29 mouse cellular contexts compared by ENCODE assay signal in the genomic region with DNA sequence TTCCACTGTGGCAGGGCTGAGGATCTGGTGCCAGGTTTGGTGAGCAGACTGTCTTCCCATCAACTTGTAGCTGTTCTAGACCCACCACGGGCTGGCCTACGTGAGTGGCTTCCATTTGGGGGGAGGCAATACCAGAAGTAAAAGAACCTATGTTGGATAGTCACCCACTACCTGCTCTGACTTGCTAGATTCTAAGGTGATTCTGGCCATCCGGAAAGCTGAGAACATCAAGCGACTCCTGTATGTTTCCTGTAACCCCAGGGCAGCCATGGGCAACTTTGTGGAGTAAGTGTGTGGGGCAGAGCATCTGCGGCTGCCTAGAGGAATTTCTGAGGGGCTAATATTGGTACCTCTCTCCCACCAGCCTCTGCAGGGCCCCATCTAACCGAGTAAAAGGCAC. TPM values are rescaled to one million over a fixed set of nuclear protein-coding genes. Genes with fewer than 3 reads are reported as not detected.
DNase-seq lines count a peak whose midpoint lies in the region; ATAC-seq and TF ChIP-seq lines count a peak whose summit lies in the region.
"Had no signal": no experiment of that assay in that cellular context is flagged by ENCODE, and none has a peak within 500 bp of the region (broad histone marks: within the 10 kb centered on the region; RNA-seq: fewer than 3 reads in every experiment).

No protein-coding gene starts in this region.

- intact Hi-C loops in heart, postnatal 10 days (cut with DNase I): no loop called here

- H3K27ac ChIP-seq in forebrain, embryonic 11.5 days (ENCODE audit: low read depth, low read length): no peak overlapping the region
- H3K27ac ChIP-seq in forebrain, postnatal 0 days (ENCODE audit: low read depth, low read length): no peak overlapping the region
- no peak overlapping the region for H3K27ac ChIP-seq in hindbrain, embryonic 10.5 days
- no peak overlapping the region for H3K27ac ChIP-seq in hindbrain, embryonic 13.5 days
- H3K27ac ChIP-seq in liver, embryonic 13.5 days: no peak overlapping the region
- H3K27ac ChIP-seq in liver, embryonic 12.5 days: no peak overlapping the region
- H3K27ac ChIP-seq in MEL (ENCODE audit: control insufficient read depth, low read depth, low read length): no peak overlapping the region
- H3K27ac ChIP-seq: embryonic facial prominence, embryonic 13.5 days; embryonic facial prominence, embryonic 15.5 days; forebrain, embryonic 10.5 days; forebrain, embryonic 13.5 days; forebrain, embryonic 15.5 days had no signal

- no peak for TF ChIP-seq CTCF in forebrain, postnatal 0 days (IDR thresholded peaks at IDR 0.05; ENCODE audit: low read depth)
- TF ChIP-seq CTCF in MEL (IDR thresholded peaks at IDR 0.05 in 2 of 3, conservative IDR thresholded peaks at IDR 0.05 in 1 of 3; ENCODE audit: control insufficient read depth in 1 of 3, insufficient read depth in 1 of 3, low read depth in 2 of 3, low read length in 3 of 3, poor library complexity in 1 of 3, severe bottlenecking in 1 of 3): no peak

- no peak for ATAC-seq in forebrain, embryonic 11.5 days (replicated peaks; ENCODE audit: low FRiP score)
- no peak for ATAC-seq in forebrain, postnatal 0 days
- ATAC-seq in hindbrain, embryonic 13.5 days (ENCODE audit: low FRiP score): no peak
- no peak for ATAC-seq in liver, embryonic 13.5 days (ENCODE audit: low read depth)
- ATAC-seq in liver, embryonic 12.5 days: no peak
- ATAC-seq: forebrain, embryonic 13.5 days; forebrain, embryonic 15.5 days had no signal

- TF ChIP-seq EP300 in MEL (IDR thresholded peaks at IDR 0.05; ENCODE audit: low read depth in 1 of 2, low read length in 2 of 2): no peak

- peak; percentile 51 for DNase-seq in forebrain, embryonic 11.5 days (ENCODE audit: low spot score)
- DNase-seq in forebrain, postnatal 0 days: no peak
- DNase-seq in hindbrain, embryonic 10.5 days (ENCODE audit: low spot score): no peak
- DNase-seq in liver, embryonic 13.5 days: no peak
- DNase-seq in MEL (ENCODE audit: low read depth, low spot score): peak; percentile 17
- no peak for DNase-seq in heart, postnatal 10 days
- DNase-seq: adrenal gland, adult 2 months; adrenal gland, postnatal 10 days; adrenal gland, postnatal 25 days; cerebellum, adult 11 months; cerebellum, adult 18-20 months; cerebellum, adult 8-10 months; cerebellum, adult 9-11 months; cerebellum, postnatal 14 days; cerebellum, postnatal 36 days; embryo, embryonic 11 days had no signal

- no peak for TF ChIP-seq RAD21 in MEL (IDR thresholded peaks at IDR 0.05; ENCODE audit: low read depth, low read length)

- no peak overlapping the region for H3K4me2 ChIP-seq in forebrain, embryonic 11.5 days (ENCODE audit: low read depth, low read length, severe bottlenecking)
- H3K4me2 ChIP-seq in forebrain, postnatal 0 days (ENCODE audit: low read depth): no peak overlapping the region
- H3K4me2 ChIP-seq in hindbrain, embryonic 13.5 days: no peak overlapping the region
- H3K4me2 ChIP-seq in liver, embryonic 13.5 days: no peak overlapping the region
- no peak overlapping the region for H3K4me2 ChIP-seq in liver, embryonic 12.5 days
- H3K4me2 ChIP-seq: embryonic facial prominence, embryonic 13.5 days; embryonic facial prominence, embryonic 15.5 days; forebrain, embryonic 13.5 days; forebrain, embryonic 15.5 days had no signal

- no peak overlapping the region for H3K9ac ChIP-seq in forebrain, embryonic 11.5 days (ENCODE audit: low read length)
- H3K9ac ChIP-seq in forebrain, postnatal 0 days: no peak overlapping the region
- H3K9ac ChIP-seq in hindbrain, embryonic 13.5 days: no peak overlapping the region
- peak overlapping the region; percentile 17; the same call in 1 of the 2 replicates for H3K9ac ChIP-seq in liver, embryonic 13.5 days
- H3K9ac ChIP-seq in liver, embryonic 12.5 days: no peak overlapping the region
- H3K9ac ChIP-seq in MEL (ENCODE audit: control insufficient read depth, low read depth, low read length, poor library complexity, severe bottlenecking): no peak overlapping the region
- H3K9ac ChIP-seq: embryonic facial prominence, embryonic 13.5 days; embryonic facial prominence, embryonic 15.5 days; forebrain, embryonic 13.5 days; forebrain, embryonic 15.5 days had no signal

- WGBS in forebrain, embryonic 11.5 days: 88% methylated on average over 6 of the region's 6 CpGs
- 89% methylated on average over 6 of the region's 6 CpGs for WGBS in forebrain, postnatal 0 days
- 86% methylated on average over 6 of the region's 6 CpGs for WGBS in hindbrain, embryonic 10.5 days
- 89% methylated on average over 6 of the region's 6 CpGs for WGBS in hindbrain, embryonic 13.5 days
- 72% methylated on average over 6 of the region's 6 CpGs for WGBS in liver, embryonic 13.5 days (ENCODE audit: insufficient replicate concordance)
- WGBS in liver, embryonic 12.5 days (ENCODE audit: insufficient replicate concordance): 75% methylated on average over 6 of the region's 6 CpGs

- no peaks in the 10 kb centered on the region for H3K9me3 ChIP-seq in forebrain, embryonic 11.5 days (ENCODE audit: control insufficient read depth, low read length)
- H3K9me3 ChIP-seq in forebrain, postnatal 0 days (ENCODE audit: low read length): no peaks in the 10 kb centered on the region
- H3K9me3 ChIP-seq in hindbrain, embryonic 10.5 days: no peaks in the 10 kb centered on the region
- H3K9me3 ChIP-seq in hindbrain, embryonic 13.5 days: no peaks in the 10 kb centered on the region
- H3K9me3 ChIP-seq in liver, embryonic 13.5 days (replicated peaks): no peaks in the 10 kb centered on the region
- H3K9me3 ChIP-seq in liver, embryonic 12.5 days (replicated peaks): no peaks in the 10 kb centered on the region
- no peaks in the 10 kb centered on the region for H3K9me3 ChIP-seq in MEL (replicated peaks; ENCODE audit: insufficient read depth, low read length)
- H3K9me3 ChIP-seq: embryonic facial prominence, embryonic 13.5 days; embryonic facial prominence, embryonic 15.5 days; forebrain, embryonic 10.5 days; forebrain, embryonic 13.5 days; forebrain, embryonic 15.5 days; G1E had no signal

- peaks cover 23% of the 10 kb centered on the region for H3K36me3 ChIP-seq in forebrain, embryonic 11.5 days (ENCODE audit: control insufficient read depth, insufficient read depth, low read length)
- peaks cover 67% of the 10 kb centered on the region for H3K36me3 ChIP-seq in forebrain, postnatal 0 days (ENCODE audit: insufficient read depth)
- peaks cover 82% of the 10 kb centered on the region for H3K36me3 ChIP-seq in hindbrain, embryonic 10.5 days
- H3K36me3 ChIP-seq in hindbrain, embryonic 13.5 days: peaks cover 67% of the 10 kb centered on the region
- peaks cover 80% of the 10 kb centered on the region for H3K36me3 ChIP-seq in liver, embryonic 13.5 days
- peaks cover 80% of the 10 kb centered on the region for H3K36me3 ChIP-seq in liver, embryonic 12.5 days
- peaks cover 21 to 22% of the 10 kb centered on the region in 2 experiments for H3K36me3 ChIP-seq in MEL (ENCODE audit: control insufficient read depth in 1 of 2, insufficient read depth in 2 of 2, low read length in 2 of 2)

- TF ChIP-seq POLR2A in MEL (IDR thresholded peaks at IDR 0.05; ENCODE audit: control insufficient read depth in 1 of 2, insufficient read depth in 1 of 2, low read depth in 1 of 2, low read length in 2 of 2, poor library complexity in 1 of 2): peak in 1 of 2 experiments; percentile 28; a peak in 2 of 4 replicates

- peaks cover 13% of the 10 kb centered on the region for H3K4me1 ChIP-seq in forebrain, embryonic 11.5 days (replicated peaks; ENCODE audit: control insufficient read depth, insufficient read depth, low read length)
- H3K4me1 ChIP-seq in forebrain, postnatal 0 days (ENCODE audit: insufficient read depth): peaks cover 13% of the 10 kb centered on the region; the same call in 1 of the 2 replicates
- peaks cover 30% of the 10 kb centered on the region for H3K4me1 ChIP-seq in hindbrain, embryonic 10.5 days (replicated peaks)
- peaks cover 27% of the 10 kb centered on the region for H3K4me1 ChIP-seq in hindbrain, embryonic 13.5 days (replicated peaks)
- peaks cover 43% of the 10 kb centered on the region for H3K4me1 ChIP-seq in liver, embryonic 13.5 days (replicated peaks)
- peaks cover 29% of the 10 kb centered on the region for H3K4me1 ChIP-seq in liver, embryonic 12.5 days
- peaks cover 0 to 8% of the 10 kb centered on the region in 2 experiments; a peak in 1 of 4 replicates for H3K4me1 ChIP-seq in MEL (ENCODE audit: control insufficient read depth in 1 of 2, insufficient read depth in 2 of 2, low read length in 2 of 2)

- no peak overlapping the region for H3K4me3 ChIP-seq in forebrain, embryonic 11.5 days (ENCODE audit: low read depth, low read length)
- no peak overlapping the region for H3K4me3 ChIP-seq in forebrain, postnatal 0 days (ENCODE audit: low read depth, low read length)
- 0 out of 2 replicates have a peak overlapping the region, but pooled peaks have one; percentile 6 for H3K4me3 ChIP-seq in hindbrain, embryonic 10.5 days
- no peak overlapping the region for H3K4me3 ChIP-seq in hindbrain, embryonic 13.5 days
- no peak overlapping the region for H3K4me3 ChIP-seq in liver, embryonic 13.5 days (replicated peaks)
- no peak overlapping the region for H3K4me3 ChIP-seq in liver, embryonic 12.5 days
- H3K4me3 ChIP-seq in MEL (ENCODE audit: control insufficient read depth in 1 of 2, insufficient read depth in 1 of 2, low read depth in 2 of 2, low read length in 2 of 2): no peak overlapping the region
- H3K4me3 ChIP-seq: embryonic facial prominence, embryonic 13.5 days; embryonic facial prominence, embryonic 15.5 days; erythroblast, embryonic 14.5 days; forebrain, embryonic 10.5 days; forebrain, embryonic 13.5 days; forebrain, embryonic 15.5 days had no signal

- H3K27me3 ChIP-seq in forebrain, embryonic 11.5 days (ENCODE audit: control insufficient read depth, insufficient read depth, low read length): no peaks in the 10 kb centered on the region
- H3K27me3 ChIP-seq in forebrain, postnatal 0 days (ENCODE audit: insufficient read depth, low read length): no peaks in the 10 kb centered on the region
- no peaks in the 10 kb centered on the region for H3K27me3 ChIP-seq in hindbrain, embryonic 10.5 days (ENCODE audit: insufficient read depth, poor library complexity, severe bottlenecking)
- no peaks in the 10 kb centered on the region for H3K27me3 ChIP-seq in hindbrain, embryonic 13.5 days
- H3K27me3 ChIP-seq in liver, embryonic 13.5 days: no peaks in the 10 kb centered on the region
- H3K27me3 ChIP-seq in liver, embryonic 12.5 days (replicated peaks): no peaks in the 10 kb centered on the region
- no peaks in the 10 kb centered on the region for H3K27me3 ChIP-seq in MEL (ENCODE audit: control insufficient read depth in 1 of 2, insufficient read depth in 2 of 2, low read length in 2 of 2)
- H3K27me3 ChIP-seq: embryonic facial prominence, embryonic 13.5 days; embryonic facial prominence, embryonic 15.5 days; forebrain, embryonic 13.5 days; forebrain, embryonic 15.5 days had no signal

- peaks cover 33% of the 10 kb centered on the region for H3K79me2 ChIP-seq in MEL (ENCODE audit: control insufficient read depth, insufficient read depth, low read length, poor library complexity)

RNA-seq across cellular contexts. Expression of a gene that starts 4.2 kb away (rescaled TPM):
- 1,172 and 1,252 TPM in 2 replicates for polyA plus RNA-seq in forebrain, embryonic 11.5 days (2014; fragmentation: Nextera tagmentation; extraction: Ambion mirVana)
- 171 and 209 TPM in 2 replicates for total RNA-seq in forebrain, postnatal 0 days (2014; rRNA removed)
- polyA plus RNA-seq in forebrain, postnatal 0 days (2015; fragmentation: Nextera tagmentation; extraction: Ambion mirVana): 428 and 477 TPM in 2 replicates
- polyA plus RNA-seq in hindbrain, embryonic 10.5 days (2016; fragmentation: Nextera tagmentation; extraction: Ambion mirVana): 1,091 and 1,220 TPM in 2 replicates
- polyA plus RNA-seq in hindbrain, embryonic 13.5 days (2015; fragmentation: Nextera tagmentation; extraction: Ambion mirVana): 444 and 462 TPM in 2 replicates
- 491 and 563 TPM in 2 replicates for polyA plus RNA-seq in liver, embryonic 13.5 days (2015; fragmentation: Nextera tagmentation; extraction: Ambion mirVana)
- polyA plus RNA-seq in liver, embryonic 12.5 days (2016; fragmentation: Nextera tagmentation; extraction: Ambion mirVana): 595 and 610 TPM in 2 replicates
- total RNA-seq in MEL (2012; rRNA removed): 420 and 440 TPM in 2 replicates
- 100 to 1,000 TPM; 162 to 681 TPM for polyA plus RNA-seq in MEL (2012; ENCODE audit: insufficient read depth in 1 of 2, insufficient read length in 2 of 2, low read depth in 1 of 2, low replicate concordance in 2 of 2, missing spikeins in 1 of 2)
- total RNA-seq in heart, postnatal 10 days (2021): 10 to 100 TPM; 79.1 to 82.9 TPM

RNA-seq across cellular contexts. Expression of a gene that starts 4.3 kb away (rescaled TPM):
- 110 TPM in 2 replicates for polyA plus RNA-seq in forebrain, embryonic 11.5 days (2014; fragmentation: Nextera tagmentation; extraction: Ambion mirVana)
- total RNA-seq in forebrain, postnatal 0 days (2014; rRNA removed): 74.9 and 82.4 TPM in 2 replicates
- 66.7 and 67.2 TPM in 2 replicates for polyA plus RNA-seq in forebrain, postnatal 0 days (2015; fragmentation: Nextera tagmentation; extraction: Ambion mirVana)
- polyA plus RNA-seq in hindbrain, embryonic 10.5 days (2016; fragmentation: Nextera tagmentation; extraction: Ambion mirVana): 130 and 133 TPM in 2 replicates
- 95.8 and 98.7 TPM in 2 replicates for polyA plus RNA-seq in hindbrain, embryonic 13.5 days (2015; fragmentation: Nextera tagmentation; extraction: Ambion mirVana)
- 74.8 and 74.9 TPM in 2 replicates for polyA plus RNA-seq in liver, embryonic 13.5 days (2015; fragmentation: Nextera tagmentation; extraction: Ambion mirVana)
- 88.8 and 96.5 TPM in 2 replicates for polyA plus RNA-seq in liver, embryonic 12.5 days (2016; fragmentation: Nextera tagmentation; extraction: Ambion mirVana)
- total RNA-seq in MEL (2012; rRNA removed): 132 and 178 TPM in 2 replicates
- 100 to 1,000 TPM in 1 of 2 experiments, not detected in 1; 185 TPM for polyA plus RNA-seq in MEL (2012; ENCODE audit: insufficient read depth in 1 of 2, insufficient read length in 2 of 2, low read depth in 1 of 2, low replicate concordance in 2 of 2, missing spikeins in 1 of 2)
- total RNA-seq in heart, postnatal 10 days (2021): 10 to 100 TPM; 24.1 to 30.6 TPM

RNA-seq across cellular contexts. Expression of a gene that starts 5.4 kb away (rescaled TPM):
- 6.2 TPM in 1 of 2 replicates, not detected in the other for polyA plus RNA-seq in forebrain, embryonic 11.5 days (2014; fragmentation: Nextera tagmentation; extraction: Ambion mirVana)
- total RNA-seq in forebrain, postnatal 0 days (2014; rRNA removed): not detected in 2 replicates
- 1.3 and 3.1 TPM in 2 replicates for polyA plus RNA-seq in forebrain, postnatal 0 days (2015; fragmentation: Nextera tagmentation; extraction: Ambion mirVana)
- polyA plus RNA-seq in hindbrain, embryonic 10.5 days (2016; fragmentation: Nextera tagmentation; extraction: Ambion mirVana): 0.72 TPM in 1 of 2 replicates, not detected in the other
- polyA plus RNA-seq in hindbrain, embryonic 13.5 days (2015; fragmentation: Nextera tagmentation; extraction: Ambion mirVana): 3.3 TPM in 1 of 2 replicates, not detected in the other
- 1.3 and 2.4 TPM in 2 replicates for polyA plus RNA-seq in liver, embryonic 13.5 days (2015; fragmentation: Nextera tagmentation; extraction: Ambion mirVana)
- 1.7 TPM in 1 of 2 replicates, not detected in the other for polyA plus RNA-seq in liver, embryonic 12.5 days (2016; fragmentation: Nextera tagmentation; extraction: Ambion mirVana)
- 0.77 and 0.85 TPM in 2 replicates for total RNA-seq in MEL (2012; rRNA removed)
- 10 to 100 TPM in 1 of 2 experiments, not detected in 1; 32.7 TPM for polyA plus RNA-seq in MEL (2012; ENCODE audit: insufficient read depth in 1 of 2, insufficient read length in 2 of 2, low read depth in 1 of 2, low replicate concordance in 2 of 2, missing spikeins in 1 of 2)
- total RNA-seq in heart, postnatal 10 days (2021): not detected
- total RNA-seq: adrenal gland, postnatal 10 days; adrenal gland, postnatal 25 days; adrenal gland, postnatal 4 days; common myeloid progenitor, adult 5-6 weeks; G1E had no signal
- polyA plus RNA-seq: adrenal gland, adult 2 months; brain, embryonic 14.5 days; erythroblast, embryonic 14.5 days; frontal cortex, adult 2 months; G1E had no signal

RNA-seq across cellular contexts. Expression of a gene that starts 17.8 kb away (rescaled TPM):
- polyA plus RNA-seq in forebrain, embryonic 11.5 days (2014; fragmentation: Nextera tagmentation; extraction: Ambion mirVana): 15.8 and 18.6 TPM in 2 replicates
- 27.5 and 35.5 TPM in 2 replicates for total RNA-seq in forebrain, postnatal 0 days (2014; rRNA removed)
- 16.4 and 17.9 TPM in 2 replicates for polyA plus RNA-seq in forebrain, postnatal 0 days (2015; fragmentation: Nextera tagmentation; extraction: Ambion mirVana)
- 13.0 and 13.7 TPM in 2 replicates for polyA plus RNA-seq in hindbrain, embryonic 10.5 days (2016; fragmentation: Nextera tagmentation; extraction: Ambion mirVana)
- 11.9 and 12.2 TPM in 2 replicates for polyA plus RNA-seq in hindbrain, embryonic 13.5 days (2015; fragmentation: Nextera tagmentation; extraction: Ambion mirVana)
- polyA plus RNA-seq in liver, embryonic 13.5 days (2015; fragmentation: Nextera tagmentation; extraction: Ambion mirVana): 1.7 and 2.3 TPM in 2 replicates
- polyA plus RNA-seq in liver, embryonic 12.5 days (2016; fragmentation: Nextera tagmentation; extraction: Ambion mirVana): 4.3 and 4.9 TPM in 2 replicates
- total RNA-seq in MEL (2012; rRNA removed): 9.1 and 9.6 TPM in 2 replicates
- polyA plus RNA-seq in MEL (2012; ENCODE audit: insufficient read depth in 1 of 2, insufficient read length in 2 of 2, low read depth in 1 of 2, low replicate concordance in 2 of 2, missing spikeins in 1 of 2): 10 to 100 TPM in 1 of 2 experiments, not detected in 1; 33.2 TPM
- total RNA-seq in heart, postnatal 10 days (2021): 10 to 100 TPM; 33.2 to 35.7 TPM

RNA-seq across cellular contexts. Expression of a gene that starts 35.1 kb away (rescaled TPM):
- not detected in 2 replicates for polyA plus RNA-seq in forebrain, embryonic 11.5 days (2014; fragmentation: Nextera tagmentation; extraction: Ambion mirVana)
- total RNA-seq in forebrain, postnatal 0 days (2014; rRNA removed): not detected in 2 replicates
- 0.11 TPM in 1 of 2 replicates, not detected in the other for polyA plus RNA-seq in forebrain, postnatal 0 days (2015; fragmentation: Nextera tagmentation; extraction: Ambion mirVana)
- polyA plus RNA-seq in hindbrain, embryonic 10.5 days (2016; fragmentation: Nextera tagmentation; extraction: Ambion mirVana): 0.12 TPM in 1 of 2 replicates, not detected in the other
- not detected in 2 replicates for polyA plus RNA-seq in hindbrain, embryonic 13.5 days (2015; fragmentation: Nextera tagmentation; extraction: Ambion mirVana)
- not detected in 2 replicates for polyA plus RNA-seq in liver, embryonic 13.5 days (2015; fragmentation: Nextera tagmentation; extraction: Ambion mirVana)
- not detected in 2 replicates for polyA plus RNA-seq in liver, embryonic 12.5 days (2016; fragmentation: Nextera tagmentation; extraction: Ambion mirVana)
- not detected in 2 replicates for total RNA-seq in MEL (2012; rRNA removed)
- not detected for polyA plus RNA-seq in MEL (2012; ENCODE audit: insufficient read depth in 1 of 2, insufficient read length in 2 of 2, low read depth in 1 of 2, low replicate concordance in 2 of 2, missing spikeins in 1 of 2)
- not detected for total RNA-seq in heart, postnatal 10 days (2021)
- total RNA-seq: adrenal gland, adult 2 months; adrenal gland, postnatal 10 days; adrenal gland, postnatal 25 days; adrenal gland, postnatal 4 days; common myeloid progenitor, adult 5-6 weeks; G1E had no signal
- polyA plus RNA-seq: adrenal gland, adult 2 months; brain, embryonic 14.5 days; embryonic facial prominence, embryonic 13.5 days; embryonic facial prominence, embryonic 15.5 days; erythroblast, embryonic 14.5 days; forebrain, embryonic 10.5 days; forebrain, embryonic 13.5 days; forebrain, embryonic 15.5 days; frontal cortex, adult 2 months; G1E had no signal

Comparison
In these comparisons a context has a peak if more than half of its experiments do, and no peak if none do; other contexts are left out.
1. DNase-seq: peak in forebrain, embryonic 11.5 days (single experiment) and MEL (single experiment); none in forebrain, postnatal 0 days (single experiment), hindbrain, embryonic 10.5 days (single experiment), liver, embryonic 13.5 days (single experiment) and heart, postnatal 10 days (0 of 2).